Mouse (Mus musculus): ENCODE measurements around the gene Chml. TPM values are rescaled to one million over a fixed set of nuclear protein-coding genes. Genes with fewer than 3 reads are reported as not detected.
A peak's percentile ranks its signal among the peaks of the same experiment; 100 is the strongest.

Chml gene
- polyA plus RNA-seq, 1 experiment from 2014 or later: 0.66 TPM

GRCm38 (mm10) chr1:175701145-175701544 is 8.4 kb upstream of the Chml start:
- peaks cover 6% of the 10 kb centered on the region; the same call in 1 of the 2 replicates for H3K4me1 ChIP-seq (ENCODE audit: insufficient read depth)
- WGBS (ENCODE audit: insufficient replicate concordance): 43% methylated on average over 4 of the region's 4 CpGs
- no peak overlapping the region for H3K27ac ChIP-seq (ENCODE audit: low read depth)
- ATAC-seq (no peak; the same call in 1 of the 2 replicates), DNase-seq (no peak)
- no peak overlapping the region for H3K9ac ChIP-seq (replicated peaks)
- H3K4me2 ChIP-seq (ENCODE audit: low read depth, low read length): no peak overlapping the region
- H3K4me3 ChIP-seq (ENCODE audit: low read depth, low read length): no peak overlapping the region
- H3K9me3 ChIP-seq (ENCODE audit: low read length): no peaks in the 10 kb centered on the region
- no peaks in the 10 kb centered on the region for H3K36me3 ChIP-seq (replicated peaks; ENCODE audit: insufficient read depth, low read length)
- TF ChIP-seq EP300 (IDR thresholded peaks at IDR 0.05; ENCODE audit: low read depth) (no peak), CTCF (IDR thresholded peaks at IDR 0.05; ENCODE audit: low read depth) (no peak)
- H3K27me3 ChIP-seq (ENCODE audit: insufficient read depth, low read length): no peaks in the 10 kb centered on the region

- Histone ChIP-seq H3K4me2 (ENCODE audit: low read depth, low read length) (no peak overlapping the region), H3K27me3 (ENCODE audit: insufficient read depth, low read length) (no peaks in the 10 kb centered on the region), H3K4me3 (ENCODE audit: low read depth, low read length) (no peak overlapping the region), H3K9me3 (ENCODE audit: low read length) (no peaks in the 10 kb centered on the region), H3K4me1 (ENCODE audit: insufficient read depth) (peaks cover 6% of the 10 kb centered on the region; the same call in 1 of the 2 replicates), H3K27ac (ENCODE audit: low read depth) (no peak overlapping the region), H3K36me3 (replicated peaks; ENCODE audit: insufficient read depth, low read length) (no peaks in the 10 kb centered on the region), H3K9ac (replicated peaks) (no peak overlapping the region)
- no peak for ATAC-seq
- no peak for DNase-seq
- WGBS (ENCODE audit: insufficient replicate concordance): 20% methylated on average over 4 of the region's 4 CpGs
- TF ChIP-seq CTCF (IDR thresholded peaks at IDR 0.05; ENCODE audit: low read depth) (no peak), EP300 (IDR thresholded peaks at IDR 0.05; ENCODE audit: low read depth) (no peak)
These were observed 7.1 kb upstream of the Chml start for GRCm38 (mm10) chr1:175699796-175700195.

- no peak overlapping the region for H3K27ac ChIP-seq (ENCODE audit: low read depth)
- TF ChIP-seq CTCF (IDR thresholded peaks at IDR 0.05; ENCODE audit: low read depth) (no peak), EP300 (IDR thresholded peaks at IDR 0.05; ENCODE audit: low read depth) (no peak)
- no peak for DNase-seq
- no peak overlapping the region for H3K4me2 ChIP-seq (ENCODE audit: low read depth, low read length)
- no peaks in the 10 kb centered on the region for H3K36me3 ChIP-seq (replicated peaks; ENCODE audit: insufficient read depth, low read length)
- 57% methylated on average over 3 of the region's 3 CpGs for WGBS (ENCODE audit: insufficient replicate concordance)
- no peak overlapping the region for H3K9ac ChIP-seq (replicated peaks)
- H3K9me3 ChIP-seq (ENCODE audit: low read length): no peaks in the 10 kb centered on the region
- peaks cover 6% of the 10 kb centered on the region; the same call in 1 of the 2 replicates for H3K4me1 ChIP-seq (ENCODE audit: insufficient read depth)
- no peak for ATAC-seq
- no peaks in the 10 kb centered on the region for H3K27me3 ChIP-seq (ENCODE audit: insufficient read depth, low read length)
- no peak overlapping the region for H3K4me3 ChIP-seq (ENCODE audit: low read depth, low read length)
These were observed 6.7 kb upstream of the Chml start for GRCm38 (mm10) chr1:175699375-175699774.

GRCm38 (mm10) chr1:175698293-175698692 is 5.6 kb upstream of the Chml start, which contains the start of gene Wdr64:
TSS of gene Wdr64 (plus strand) at chr1:175698593.
- Histone ChIP-seq H3K9me3 (ENCODE audit: low read length) (no peaks in the 10 kb centered on the region), H3K36me3 (replicated peaks; ENCODE audit: insufficient read depth, low read length) (no peaks in the 10 kb centered on the region), H3K9ac (replicated peaks) (no peak within 1 kb of the TSS), H3K4me2 (ENCODE audit: low read depth, low read length) (no peak within 1 kb of the TSS), H3K4me1 (ENCODE audit: insufficient read depth) (peaks cover 12% of the 10 kb centered on the region; the same call in 1 of the 2 replicates), H3K4me3 (ENCODE audit: low read depth, low read length) (no peak within 1 kb of the TSS), H3K27me3 (ENCODE audit: insufficient read depth, low read length) (no peaks in the 10 kb centered on the region), H3K27ac (ENCODE audit: low read depth) (no peak within 1 kb of the TSS)
- TF ChIP-seq EP300 (IDR thresholded peaks at IDR 0.05; ENCODE audit: low read depth) (no peak), CTCF (IDR thresholded peaks at IDR 0.05; ENCODE audit: low read depth) (no peak)
- no peak for ATAC-seq
- no peak for DNase-seq
- 59% methylated on average over 1 of the region's 1 CpGs for WGBS (ENCODE audit: insufficient replicate concordance)

- no peak for TF ChIP-seq EP300 (IDR thresholded peaks at IDR 0.05; ENCODE audit: low read depth)
- TF ChIP-seq CTCF (IDR thresholded peaks at IDR 0.05; ENCODE audit: low read depth): no peak
- H3K27ac ChIP-seq (ENCODE audit: low read depth): 0 out of 2 replicates have a peak overlapping the region, but pooled peaks have one; percentile 29
- H3K27me3 ChIP-seq (ENCODE audit: insufficient read depth, low read length): no peaks in the 10 kb centered on the region
- WGBS (ENCODE audit: insufficient replicate concordance): 31% methylated on average over 12 of the region's 12 CpGs
- H3K9ac ChIP-seq (replicated peaks): peak overlapping the region; percentile 47; the same call in 1 of the 2 replicates
- ATAC-seq (no peak), DNase-seq (peak; percentile 16)
- peaks cover 18% of the 10 kb centered on the region for H3K4me1 ChIP-seq (ENCODE audit: insufficient read depth)
- H3K9me3 ChIP-seq (ENCODE audit: low read length): no peaks in the 10 kb centered on the region
- H3K4me2 ChIP-seq (ENCODE audit: low read depth, low read length): peak overlapping the region; percentile 85
- H3K36me3 ChIP-seq (replicated peaks; ENCODE audit: insufficient read depth, low read length): no peaks in the 10 kb centered on the region
- H3K4me3 ChIP-seq (ENCODE audit: low read depth, low read length): peak overlapping the region; percentile 82
These were observed 794 bp upstream of the Chml start for GRCm38 (mm10) chr1:175693429-175693960.

GRCm38 (mm10) chr1:175692997-175693361 is 278 bp upstream of the Chml start:
- Histone ChIP-seq H3K9ac (replicated peaks) (peak overlapping the region; percentile 47), H3K9me3 (ENCODE audit: low read length) (no peaks in the 10 kb centered on the region), H3K36me3 (replicated peaks; ENCODE audit: insufficient read depth, low read length) (peaks cover 2% of the 10 kb centered on the region; the same call in 1 of the 2 replicates), H3K27me3 (ENCODE audit: insufficient read depth, low read length) (no peaks in the 10 kb centered on the region), H3K4me2 (ENCODE audit: low read depth, low read length) (peak overlapping the region; percentile 85), H3K27ac (ENCODE audit: low read depth) (0 out of 2 replicates have a peak overlapping the region, but pooled peaks have one; percentile 29), H3K4me1 (ENCODE audit: insufficient read depth) (peaks cover 18% of the 10 kb centered on the region), H3K4me3 (ENCODE audit: low read depth, low read length) (peak overlapping the region; percentile 82)
- DNase-seq: no peak
- under 1% methylated on average over 17 of the region's 17 CpGs for WGBS (ENCODE audit: insufficient replicate concordance)
- no peak for ATAC-seq
- TF ChIP-seq CTCF (IDR thresholded peaks at IDR 0.05; ENCODE audit: low read depth) (no peak), EP300 (IDR thresholded peaks at IDR 0.05; ENCODE audit: low read depth) (no peak; the same call in 1 of the 2 replicates)

Measured in liver, postnatal 0 days (tissue).